Mouse (Mus musculus) ES-Bruce4 (cell line): ENCODE data around the gene Syce2.

Experiments used
- CTCF ChIP-seq: IDR thresholded peaks from one replicate; pipeline ENCODE4 v1.8.1; 2011; ENCODE audit warnings: low read depth, low read length
- POLR2A ChIP-seq: IDR thresholded peaks from one replicate; pipeline ENCODE4 v1.8.1; 2011; ENCODE audit warnings: low read length; ENCODE audit not compliant: insufficient read depth

- no peak for TF ChIP-seq POLR2A
- no peak for TF ChIP-seq CTCF
Observed at GRCm38 (mm10) chr8:84912391-84912790, 40.5 kb downstream of the Syce2 start.
